ENCODE assay signal across 12 mouse cellular contexts in genomic region chr4:125728091-125728863, GRCm38 (mm10).
A peak's percentile ranks its signal among the peaks of the same experiment; 100 is the strongest.
DNase-seq lines count a peak whose midpoint lies in the region; ATAC-seq and TF ChIP-seq lines count a peak whose summit lies in the region.
"Had no signal": no experiment of that assay in that cellular context is flagged by ENCODE, and none has a peak within 500 bp of the region (broad histone marks: within the 10 kb centered on the region; RNA-seq: fewer than 3 reads in every experiment).

No protein-coding gene starts in this region.

- no peak for ATAC-seq in midbrain, postnatal 0 days (ENCODE audit: low FRiP score)
- ATAC-seq in embryonic facial prominence, embryonic 11.5 days (replicated peaks; ENCODE audit: insufficient number of reproducible peaks, low FRiP score, low TSS enrichment, low read depth) = no peak
- ATAC-seq in liver, embryonic 11.5 days (replicated peaks; ENCODE audit: low FRiP score) = no peak
- ATAC-seq: activated CD4-positive, CD25-positive, alpha-beta regulatory T cell, adult 4 months had no signal

- no peak for DNase-seq in midbrain, embryonic 10.5 days (ENCODE audit: low spot score)
- no peak for DNase-seq in midbrain, postnatal 0 days (ENCODE audit: low spot score)
- no peak for DNase-seq in embryonic facial prominence, embryonic 11.5 days (ENCODE audit: low spot score)
- DNase-seq in mesoderm, embryonic 11.5 days (ENCODE audit: low read depth, low spot score) = peak; percentile 28
- no peak for DNase-seq in frontal cortex, postnatal 25 days (ENCODE audit: low spot score in 2 of 2)
- no peak for DNase-seq in liver, embryonic 11.5 days (ENCODE audit: low spot score)
- no peak for DNase-seq in adrenal gland, adult 8-10 months
- DNase-seq: cerebellum, postnatal 25 days; heart, adult 2 months had no signal

- H3K27me3 ChIP-seq in midbrain, embryonic 10.5 days (ENCODE audit: low read depth, poor library complexity, severe bottlenecking) = peaks cover 94% of the 10 kb centered on the region
- H3K27me3 ChIP-seq in midbrain, postnatal 0 days (ENCODE audit: insufficient read depth, low read length) = peaks cover 12% of the 10 kb centered on the region
- peaks cover 12% of the 10 kb centered on the region for H3K27me3 ChIP-seq in embryonic facial prominence, embryonic 11.5 days (ENCODE audit: control insufficient read depth, insufficient read depth, low read length)
- H3K27me3 ChIP-seq in liver, embryonic 11.5 days (replicated peaks; ENCODE audit: control insufficient read depth, insufficient read depth, low read length) = peaks cover 40% of the 10 kb centered on the region

- H3K9me3 ChIP-seq in midbrain, embryonic 10.5 days (replicated peaks) = no peaks in the 10 kb centered on the region
- no peaks in the 10 kb centered on the region for H3K9me3 ChIP-seq in midbrain, postnatal 0 days (ENCODE audit: low read length)
- H3K9me3 ChIP-seq in embryonic facial prominence, embryonic 11.5 days (replicated peaks; ENCODE audit: control insufficient read depth, low read length) = no peaks in the 10 kb centered on the region
- no peaks in the 10 kb centered on the region for H3K9me3 ChIP-seq in liver, embryonic 11.5 days (ENCODE audit: control insufficient read depth, low read length)
- H3K9me3 ChIP-seq: forebrain, embryonic 13.5 days had no signal

- peaks cover 48% of the 10 kb centered on the region for H3K4me1 ChIP-seq in midbrain, embryonic 10.5 days
- no peaks in the 10 kb centered on the region for H3K4me1 ChIP-seq in midbrain, postnatal 0 days (ENCODE audit: insufficient read depth, low read length)
- peaks cover 4% of the 10 kb centered on the region for H3K4me1 ChIP-seq in embryonic facial prominence, embryonic 11.5 days (ENCODE audit: control insufficient read depth, insufficient read depth, low read length)
- no peaks in the 10 kb centered on the region for H3K4me1 ChIP-seq in liver, embryonic 11.5 days (replicated peaks; ENCODE audit: control insufficient read depth, insufficient read depth, low read length)

- 5% methylated on average over 15 of the region's 15 CpGs for WGBS in midbrain, embryonic 10.5 days
- WGBS in midbrain, postnatal 0 days = 30% methylated on average over 15 of the region's 15 CpGs
- 9% methylated on average over 15 of the region's 15 CpGs for WGBS in embryonic facial prominence, embryonic 11.5 days
- WGBS in liver, embryonic 11.5 days = 18% methylated on average over 15 of the region's 15 CpGs

- H3K4me2 ChIP-seq in midbrain, postnatal 0 days (ENCODE audit: low read depth, low read length, poor library complexity, severe bottlenecking) = no peak overlapping the region
- H3K4me2 ChIP-seq in embryonic facial prominence, embryonic 11.5 days (ENCODE audit: low read depth, low read length) = peak overlapping the region; percentile 4
- H3K4me2 ChIP-seq in liver, embryonic 11.5 days = no peak overlapping the region

- H3K4me3 ChIP-seq in midbrain, embryonic 10.5 days = peak overlapping the region; percentile 50
- H3K4me3 ChIP-seq in midbrain, postnatal 0 days (ENCODE audit: low read depth, low read length) = no peak overlapping the region
- H3K4me3 ChIP-seq in embryonic facial prominence, embryonic 11.5 days (ENCODE audit: low read depth, low read length) = 0 out of 2 replicates have a peak overlapping the region, but pooled peaks have one; percentile 8
- no peak overlapping the region for H3K4me3 ChIP-seq in liver, embryonic 11.5 days (ENCODE audit: low read depth, low read length)
- H3K4me3 ChIP-seq: heart, adult 2 months; layer of hippocampus, adult 2 months had no signal

- H3K36me3 ChIP-seq in midbrain, embryonic 10.5 days = no peaks in the 10 kb centered on the region
- H3K36me3 ChIP-seq in midbrain, postnatal 0 days (ENCODE audit: insufficient read depth, low read length) = no peaks in the 10 kb centered on the region
- H3K36me3 ChIP-seq in embryonic facial prominence, embryonic 11.5 days (replicated peaks; ENCODE audit: control insufficient read depth, insufficient read depth, low read depth, low read length) = no peaks in the 10 kb centered on the region
- H3K36me3 ChIP-seq in liver, embryonic 11.5 days (ENCODE audit: control insufficient read depth, insufficient read depth, low read length) = no peaks in the 10 kb centered on the region

- H3K9ac ChIP-seq in midbrain, postnatal 0 days (replicated peaks; ENCODE audit: low read length, poor library complexity, severe bottlenecking) = no peak overlapping the region
- no peak overlapping the region for H3K9ac ChIP-seq in embryonic facial prominence, embryonic 11.5 days (replicated peaks; ENCODE audit: low read length)
- no peak overlapping the region for H3K9ac ChIP-seq in liver, embryonic 11.5 days (ENCODE audit: low read depth, low read length)

- no peak for TF ChIP-seq CTCF in midbrain, postnatal 0 days (IDR thresholded peaks at IDR 0.05)

- peak overlapping the region; percentile 80 for H3K27ac ChIP-seq in midbrain, embryonic 10.5 days (replicated peaks)
- no peak overlapping the region for H3K27ac ChIP-seq in midbrain, postnatal 0 days (ENCODE audit: low read depth, low read length)
- H3K27ac ChIP-seq in embryonic facial prominence, embryonic 11.5 days (replicated peaks; ENCODE audit: low read depth, low read length) = no peak overlapping the region
- no peak overlapping the region for H3K27ac ChIP-seq in liver, embryonic 11.5 days (ENCODE audit: low read depth, low read length)
- H3K27ac ChIP-seq: forebrain, embryonic 13.5 days; heart, adult 2 months; layer of hippocampus, adult 2 months had no signal

Comparison
In these comparisons a context has a peak if more than half of its experiments do, and no peak if none do; other contexts are left out.
1. H3K4me3 ChIP-seq: peak in midbrain, embryonic 10.5 days (single experiment) and embryonic facial prominence, embryonic 11.5 days (single experiment); none in midbrain, postnatal 0 days (single experiment) and liver, embryonic 11.5 days (single experiment).